Mouse (Mus musculus) lung, adult 2 months (tissue): ENCODE results near the gene 4930432M17Rik.

Experiments used
- CTCF ChIP-seq: fragments of 200-500 bp; IDR thresholded peaks from 2 replicates; pipeline ENCODE4 v1.5.1; 2011; ENCODE audit warnings: mild to moderate bottlenecking, low read length, control low read depth; ENCODE audit not compliant: insufficient read depth
- POLR2A ChIP-seq: fragments of 200-500 bp; IDR thresholded peaks from 2 replicates; pipeline ENCODE4 v1.6.1; 2011; ENCODE audit warnings: low read depth, mild to moderate bottlenecking, control low read depth, low read length, borderline replicate concordance; ENCODE audit errors: extremely low read depth

DNA sequence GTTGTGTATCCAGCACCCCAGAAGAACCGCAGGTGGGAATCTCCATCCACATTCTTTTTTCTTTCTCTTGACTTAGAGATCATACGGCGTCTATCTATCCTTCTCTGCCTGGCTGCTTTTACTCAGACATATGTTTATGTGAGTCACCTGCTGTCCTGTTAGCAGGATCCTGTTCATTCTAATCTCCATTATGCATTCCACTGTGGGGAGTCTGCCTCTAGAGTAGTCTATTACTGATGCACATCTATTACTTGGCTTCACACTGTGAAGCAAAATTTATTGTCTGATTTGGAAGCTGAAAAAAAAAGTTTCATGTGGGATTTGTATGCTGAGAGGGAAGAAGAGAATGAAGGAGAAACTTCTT is 33.3 kb downstream of the 4930432M17Rik start:
- no peak for TF ChIP-seq CTCF
- TF ChIP-seq POLR2A = no peak
